Mouse (Mus musculus) hindbrain, embryonic 10.5 days (tissue): ENCODE data around the gene Tnfaip6. TPM values are rescaled to one million over a fixed set of nuclear protein-coding genes. Genes with fewer than 3 reads are reported as not detected.
"Not testable (repeated sequence)": the region's sequence is repeated elsewhere in the genome, so short reads cannot be mapped to it uniquely, and the experiment has no call there.

ENCODE experiments used
- DNase-seq: peaks from one replicate; pipeline ENCODE4 v3.0.0-alpha.2; 2017; ENCODE audit warnings: low spot score
- H3K27ac ChIP-seq: fragments of 300-500 bp; sonication (generic); 2 replicates; pipeline ENCODE4 v1.5.1; 2016; ENCODE audit warnings: mild to moderate bottlenecking, moderate library complexity
- H3K27me3 ChIP-seq: fragments of 300-500 bp; sonication (generic); 2 replicates; pipeline ENCODE4 v1.6.1; 2016; ENCODE audit warnings: mild to moderate bottlenecking; ENCODE audit not compliant: poor library complexity, insufficient read depth, severe bottlenecking
- H3K36me3 ChIP-seq: fragments of 300-500 bp; sonication (generic); 2 replicates; pipeline ENCODE4 v1.6.1; 2016; ENCODE audit warnings: mild to moderate bottlenecking, moderate library complexity
- H3K4me1 ChIP-seq: fragments of 300-500 bp; sonication (generic); replicated peaks from 2 replicates; pipeline ENCODE4 v1.6.1; 2016; ENCODE audit warnings: mild to moderate bottlenecking
- H3K4me3 ChIP-seq: fragments of 300-500 bp; sonication (generic); 2 replicates; pipeline ENCODE4 v1.5.1; 2016; ENCODE audit warnings: mild to moderate bottlenecking, moderate library complexity
- H3K9me3 ChIP-seq: fragments of 300-500 bp; sonication (generic); 2 replicates; pipeline ENCODE4 v1.6.1; 2016; ENCODE audit warnings: mild to moderate bottlenecking, moderate library complexity
- WGBS: fragments of 180-500 bp; shearing (Covaris S2); methylation state at CpG from one replicate; pipeline ENCODE4 v1.1.7; 2016; 5-methylcytosine and 5-hydroxymethylcytosine counted together
- polyA plus RNA-seq: library from polyadenylated mRNA; unstranded; fragments of >200 nt; fragmentation: Nextera tagmentation; extraction: Ambion mirVana; gene quantifications from 2 replicates; pipeline ENCODE4 v1.2.1, GENCODE M21; 2016

The Tnfaip6 gene
- 23.7 and 28.6 TPM in 2 replicates for polyA plus RNA-seq

- under 1% methylated on average over 17 of the region's 17 CpGs for WGBS
- Histone ChIP-seq H3K4me1 (peaks cover 24% of the 10 kb centered on the region), H3K27me3 (no peaks in the 10 kb centered on the region), H3K27ac (peak within 1 kb of the TSS; percentile 86), H3K4me3 (peak within 1 kb of the TSS; percentile 59), H3K36me3 (peaks cover 2% of the 10 kb centered on the region; the same call in 1 of the 2 replicates), H3K9me3 (no peaks in the 10 kb centered on the region)
- peak; percentile 69 for DNase-seq
These were observed at the start of gene Tnfaip6 for GRCm38 (mm10) chr2:52037882-52038281. TSS of gene Tnfaip6 (plus strand) at chr2:52038009.

GRCm38 (mm10) chr2:51989559-51989958 is 48.2 kb upstream of the Tnfaip6 start:
- Histone ChIP-seq H3K9me3 (no peaks in the 10 kb centered on the region), H3K4me3 (no peak overlapping the region), H3K27ac (no peak overlapping the region), H3K27me3 (no peaks in the 10 kb centered on the region), H3K36me3 (no peaks in the 10 kb centered on the region), H3K4me1 (no peaks in the 10 kb centered on the region)
- WGBS = 89% methylated on average over 2 of the region's 2 CpGs
- DNase-seq = no peak

- DNase-seq = no peak
- H3K4me3 ChIP-seq = no peak overlapping the region
- H3K4me1 ChIP-seq = no peaks in the 10 kb centered on the region
- H3K27ac ChIP-seq = no peak overlapping the region
- no peaks in the 10 kb centered on the region for H3K36me3 ChIP-seq
- no peaks in the 10 kb centered on the region for H3K9me3 ChIP-seq
- H3K27me3 ChIP-seq = no peaks in the 10 kb centered on the region
- WGBS = 94% methylated on average over 6 of the region's 6 CpGs
These were observed 46.4 kb upstream of the Tnfaip6 start for GRCm38 (mm10) chr2:51991447-51991846.

GRCm38 (mm10) chr2:51999996-52000395 is 37.8 kb upstream of the Tnfaip6 start:
- Histone ChIP-seq H3K4me1 (no peaks in the 10 kb centered on the region), H3K27ac (no peak overlapping the region), H3K27me3 (no peaks in the 10 kb centered on the region), H3K36me3 (no peaks in the 10 kb centered on the region), H3K4me3 (no peak overlapping the region), H3K9me3 (no peaks in the 10 kb centered on the region)
- WGBS = 61% methylated on average over 7 of the region's 7 CpGs
- no peak for DNase-seq

GRCm38 (mm10) chr2:52001521-52001920 is 36.3 kb upstream of the Tnfaip6 start:
- no peaks in the 10 kb centered on the region for H3K36me3 ChIP-seq
- H3K4me3 ChIP-seq = no peak overlapping the region
- DNase-seq = no peak
- WGBS = 89% methylated on average over 8 of the region's 8 CpGs
- no peaks in the 10 kb centered on the region for H3K4me1 ChIP-seq
- no peak overlapping the region for H3K27ac ChIP-seq
- no peaks in the 10 kb centered on the region for H3K9me3 ChIP-seq
- no peaks in the 10 kb centered on the region for H3K27me3 ChIP-seq

GRCm38 (mm10) chr2:52002299-52002698 is 35.5 kb upstream of the Tnfaip6 start:
- not testable (repeated sequence) for H3K27me3 ChIP-seq, H3K27ac ChIP-seq, DNase-seq, H3K36me3 ChIP-seq, H3K4me3 ChIP-seq, H3K4me1 ChIP-seq, H3K9me3 ChIP-seq
- WGBS = 95% methylated on average over 10 of the region's 10 CpGs

- H3K27ac ChIP-seq = no peak overlapping the region
- H3K36me3 ChIP-seq = no peaks in the 10 kb centered on the region
- H3K9me3 ChIP-seq = no peaks in the 10 kb centered on the region
- no peak overlapping the region for H3K4me3 ChIP-seq
- DNase-seq = no peak
- 59% methylated on average over 3 of the region's 3 CpGs for WGBS
- H3K4me1 ChIP-seq = no peaks in the 10 kb centered on the region
- H3K27me3 ChIP-seq = no peaks in the 10 kb centered on the region
These were observed 31.4 kb upstream of the Tnfaip6 start for GRCm38 (mm10) chr2:52006380-52006779.

GRCm38 (mm10) chr2:52011820-52012219 is 26.0 kb upstream of the Tnfaip6 start:
- H3K4me3 ChIP-seq, DNase-seq, H3K36me3 ChIP-seq, H3K27me3 ChIP-seq, H3K9me3 ChIP-seq, H3K27ac ChIP-seq, H3K4me1 ChIP-seq: not testable (repeated sequence)
- 83% methylated on average over 3 of the region's 3 CpGs for WGBS

GRCm38 (mm10) chr2:52013306-52013820 is 24.4 kb upstream of the Tnfaip6 start:
- Histone ChIP-seq H3K4me3 (no peak overlapping the region), H3K9me3 (no peaks in the 10 kb centered on the region), H3K27me3 (no peaks in the 10 kb centered on the region), H3K27ac (no peak overlapping the region), H3K4me1 (peaks cover 13% of the 10 kb centered on the region), H3K36me3 (no peaks in the 10 kb centered on the region)
- DNase-seq = no peak
- WGBS = 72% methylated on average over 9 of the region's 9 CpGs

- Histone ChIP-seq H3K27ac (peak overlapping the region; percentile 45), H3K4me3 (0 out of 2 replicates have a peak overlapping the region, but pooled peaks have one; percentile 2), H3K27me3 (no peaks in the 10 kb centered on the region), H3K9me3 (no peaks in the 10 kb centered on the region), H3K4me1 (peaks cover 13% of the 10 kb centered on the region), H3K36me3 (no peaks in the 10 kb centered on the region)
- DNase-seq = no peak
- 33% methylated on average over 7 of the region's 7 CpGs for WGBS
These were observed 21.4 kb upstream of the Tnfaip6 start for GRCm38 (mm10) chr2:52016361-52016760.

GRCm38 (mm10) chr2:52027061-52027460 is 10.7 kb upstream of the Tnfaip6 start:
- Histone ChIP-seq H3K4me1 (no peaks in the 10 kb centered on the region), H3K36me3 (no peaks in the 10 kb centered on the region), H3K4me3 (no peak overlapping the region), H3K9me3 (peaks cover 2% of the 10 kb centered on the region; the same call in 1 of the 2 replicates), H3K27ac (no peak overlapping the region), H3K27me3 (no peaks in the 10 kb centered on the region)
- no peak for DNase-seq
- 64% methylated on average over 4 of the region's 4 CpGs for WGBS

GRCm38 (mm10) chr2:52029426-52029825 is 8.4 kb upstream of the Tnfaip6 start:
- H3K27ac ChIP-seq = no peak overlapping the region
- no peak overlapping the region for H3K4me3 ChIP-seq
- no peaks in the 10 kb centered on the region for H3K4me1 ChIP-seq
- WGBS = 90% methylated on average over 3 of the region's 3 CpGs
- no peak for DNase-seq
- no peaks in the 10 kb centered on the region for H3K36me3 ChIP-seq
- H3K9me3 ChIP-seq = peaks cover 4% of the 10 kb centered on the region; the same call in 1 of the 2 replicates
- no peaks in the 10 kb centered on the region for H3K27me3 ChIP-seq

GRCm38 (mm10) chr2:52031491-52031890 is 6.3 kb upstream of the Tnfaip6 start:
- H3K9me3 ChIP-seq = peaks cover 4% of the 10 kb centered on the region; the same call in 1 of the 2 replicates
- H3K4me3 ChIP-seq = no peak overlapping the region
- H3K36me3 ChIP-seq = no peaks in the 10 kb centered on the region
- DNase-seq = no peak
- 0 out of 2 replicates have a peak, but pooled peaks cover 2% of the 10 kb centered on the region for H3K4me1 ChIP-seq
- H3K27ac ChIP-seq = no peak overlapping the region
- no peaks in the 10 kb centered on the region for H3K27me3 ChIP-seq
- 90% methylated on average over 4 of the region's 4 CpGs for WGBS

GRCm38 (mm10) chr2:52034601-52035000 is 3.2 kb upstream of the Tnfaip6 start:
- H3K9me3 ChIP-seq = 0 out of 2 replicates have a peak, but pooled peaks cover 2% of the 10 kb centered on the region
- no peak for DNase-seq
- H3K27me3 ChIP-seq = no peaks in the 10 kb centered on the region
- H3K4me3 ChIP-seq = no peak overlapping the region
- 90% methylated on average over 4 of the region's 4 CpGs for WGBS
- H3K4me1 ChIP-seq = peaks cover 23% of the 10 kb centered on the region
- H3K27ac ChIP-seq = no peak overlapping the region
- no peaks in the 10 kb centered on the region for H3K36me3 ChIP-seq
